Mouse (Mus musculus) bone marrow macrophage, adult 2 months (primary cell): Measurements from ENCODE around the gene Fam170b. TPM values are rescaled to one million over a fixed set of nuclear protein-coding genes. Genes with fewer than 3 reads are reported as not detected.

Experiments
- H3K27ac ChIP-seq: 2 replicates; pipeline ENCODE4 v1.5.1; 2012; ENCODE audit warnings: low read depth, low read length; ENCODE audit not compliant: insufficient read depth
- H3K4me1 ChIP-seq: 2 replicates; pipeline ENCODE4 v1.6.1; 2012; ENCODE audit warnings: low read length; ENCODE audit not compliant: control insufficient read depth, insufficient read depth
- H3K4me3 ChIP-seq: 2 replicates; pipeline ENCODE4 v1.5.1; 2012; ENCODE audit warnings: mild to moderate bottlenecking, low read length, moderate library complexity; ENCODE audit not compliant: insufficient read depth
- CTCF ChIP-seq: IDR thresholded peaks from 2 replicates; pipeline ENCODE4 v1.5.1; 2012; ENCODE audit warnings: low read depth, mild to moderate bottlenecking, low read length, moderate library complexity
- POLR2A ChIP-seq: IDR thresholded peaks from 2 replicates; pipeline ENCODE4 v1.6.1; 2012; ENCODE audit warnings: mild to moderate bottlenecking, low read depth, low read length, borderline replicate concordance
- polyA plus RNA-seq: library from polyadenylated mRNA; stranded (reverse); fragments of >200 nt; gene quantifications from 2 replicates; pipeline ENCODE4 v1.2.4, GENCODE M21; 2012; ENCODE audit not compliant: missing spikeins, insufficient read depth, insufficient read length

Fam170b gene
- polyA plus RNA-seq, 1 experiment = not detected

DNA sequence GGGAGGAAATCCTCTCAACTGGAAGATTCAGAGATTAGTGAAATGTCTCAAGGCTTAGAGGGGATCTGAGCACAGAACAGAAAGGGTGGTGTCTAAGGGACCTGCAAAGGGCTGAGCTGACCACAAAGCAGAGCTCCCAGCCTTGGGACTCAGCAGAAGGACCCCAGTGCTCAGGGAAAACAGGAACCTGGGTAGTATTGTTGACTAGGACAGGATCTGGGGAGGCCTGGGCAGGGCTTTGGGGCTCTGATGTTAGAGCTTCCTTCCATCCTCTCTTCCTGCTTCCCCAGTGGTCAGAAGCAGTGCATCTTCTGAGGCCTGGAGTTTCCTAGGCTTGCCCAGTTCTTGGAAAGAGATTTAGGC is 32.1 kb upstream of the Fam170b start:
- TF ChIP-seq CTCF (no peak), POLR2A (no peak)
- Histone ChIP-seq H3K27ac (0 out of 2 replicates have a peak overlapping the region, but pooled peaks have one; percentile 11), H3K4me1 (peaks cover 26% of the 10 kb centered on the region), H3K4me3 (no peak overlapping the region)

DNA sequence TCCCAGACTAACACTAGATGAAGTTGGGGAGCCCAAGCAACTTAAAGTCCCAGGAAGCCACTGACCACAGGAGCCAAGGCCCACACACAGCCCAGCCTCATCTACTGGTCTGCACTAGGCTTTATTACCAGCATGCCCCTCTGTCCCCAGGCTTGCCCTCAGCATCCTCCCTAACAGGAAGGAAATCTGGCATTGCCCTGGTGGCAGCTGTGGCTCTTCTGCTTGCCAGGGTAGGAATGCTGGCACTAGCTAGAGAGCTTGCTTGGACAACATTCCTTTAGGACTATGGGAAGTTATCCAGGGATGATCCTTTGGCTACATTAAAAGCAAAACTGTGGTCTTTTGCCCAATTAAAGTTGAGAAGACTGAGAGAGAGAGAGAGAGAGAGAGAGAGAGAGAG is 23.7 kb upstream of the Fam170b start:
- no peak overlapping the region for H3K4me3 ChIP-seq

DNA sequence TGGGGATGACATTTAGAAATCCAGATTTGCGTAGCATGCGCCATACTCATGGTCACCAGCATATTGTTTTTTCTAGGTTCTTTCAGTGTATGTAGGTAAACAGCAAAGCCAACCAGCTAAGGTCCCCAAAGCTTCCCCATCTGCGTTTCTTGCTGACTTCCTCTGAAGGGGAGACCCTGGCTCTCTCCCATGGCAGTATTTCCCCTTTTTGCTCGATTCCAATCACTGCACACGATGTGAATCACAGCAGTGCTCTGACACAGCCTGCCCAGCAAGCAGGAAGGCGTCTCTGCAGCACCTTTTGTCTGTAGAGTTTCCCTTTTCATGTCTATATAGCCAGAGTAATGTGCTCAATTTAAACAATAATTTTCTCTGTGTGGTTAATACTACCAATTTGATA is 21.3 kb upstream of the Fam170b start:
- no peak overlapping the region for H3K4me3 ChIP-seq
- peaks cover 8% of the 10 kb centered on the region for H3K4me1 ChIP-seq
- peak overlapping the region; percentile 53 for H3K27ac ChIP-seq
- TF ChIP-seq CTCF (no peak), POLR2A (no peak)

More for the DNA sequence above, 23.7 kb upstream of the Fam170b start:
- peaks cover 8% of the 10 kb centered on the region for H3K4me1 ChIP-seq
- H3K27ac ChIP-seq = no peak overlapping the region
- TF ChIP-seq CTCF (no peak), POLR2A (no peak)

DNA sequence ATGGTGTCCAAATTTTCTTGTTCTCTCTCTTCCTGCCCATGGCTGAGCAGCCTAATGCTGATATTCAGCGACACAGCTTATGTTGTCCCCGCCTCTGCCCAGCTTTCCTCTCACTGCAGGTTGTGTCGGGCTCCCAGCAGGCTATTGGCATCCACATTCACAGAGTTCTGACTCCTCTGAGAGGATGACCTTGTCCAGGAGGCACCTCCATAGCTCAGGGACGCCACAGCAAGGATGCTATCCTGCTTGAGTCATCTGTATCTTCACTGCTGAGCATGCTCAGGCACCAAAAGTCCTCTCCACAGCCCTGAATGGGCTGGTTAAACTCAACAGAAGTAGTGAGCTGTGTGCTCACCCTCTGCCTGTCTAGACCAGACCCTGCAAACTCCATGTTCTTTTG is 18.8 kb upstream of the Fam170b start:
- H3K4me3 ChIP-seq = no peak overlapping the region
- peaks cover 8% of the 10 kb centered on the region for H3K4me1 ChIP-seq
- TF ChIP-seq POLR2A (no peak), CTCF (no peak)
- no peak overlapping the region for H3K27ac ChIP-seq

DNA sequence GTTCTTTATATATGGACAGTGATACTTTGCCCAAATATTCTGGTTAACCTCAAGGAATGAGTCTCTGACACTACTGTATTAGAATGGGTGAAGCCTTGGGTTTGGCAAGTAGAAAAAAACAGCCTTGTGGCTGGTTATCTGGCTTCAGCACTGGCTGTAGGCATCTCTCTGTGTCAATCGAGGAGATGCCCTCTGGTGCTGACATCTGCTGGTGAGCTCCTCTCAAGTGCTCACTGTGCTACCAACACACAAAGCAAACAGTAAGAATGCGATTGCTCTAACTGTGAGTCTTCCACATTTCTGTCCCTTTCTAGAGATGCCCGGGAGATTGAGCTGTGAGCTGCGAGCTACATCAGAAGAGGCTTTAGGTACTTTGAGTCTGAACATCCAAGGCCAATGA is 17.2 kb upstream of the Fam170b start:
- TF ChIP-seq POLR2A = no peak
- no peak for TF ChIP-seq CTCF
- no peak overlapping the region for H3K4me3 ChIP-seq
- peaks cover 8% of the 10 kb centered on the region for H3K4me1 ChIP-seq
- H3K27ac ChIP-seq = no peak overlapping the region

DNA sequence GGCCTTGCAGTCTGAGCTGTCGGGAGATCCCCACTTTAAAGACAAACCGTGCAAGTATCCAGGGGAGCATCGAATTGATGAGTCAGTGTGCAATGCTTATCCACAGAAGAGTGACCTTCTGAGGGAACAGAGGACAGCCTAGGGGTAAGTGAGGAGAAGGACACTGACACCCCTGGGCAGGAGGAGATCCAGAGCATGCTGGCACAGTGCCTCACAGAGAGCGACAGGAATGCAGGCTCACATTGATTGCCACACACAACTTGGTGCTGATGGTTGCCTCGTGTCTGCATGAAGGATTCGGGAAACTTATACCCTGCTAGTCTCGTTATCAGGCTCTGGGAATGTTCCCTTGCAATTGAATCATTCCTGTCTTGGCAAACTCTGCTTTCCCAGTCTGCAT is 16.5 kb upstream of the Fam170b start:
- Histone ChIP-seq H3K27ac (no peak overlapping the region), H3K4me3 (no peak overlapping the region), H3K4me1 (peaks cover 5% of the 10 kb centered on the region)
- no peak for TF ChIP-seq CTCF
- TF ChIP-seq POLR2A = no peak

DNA sequence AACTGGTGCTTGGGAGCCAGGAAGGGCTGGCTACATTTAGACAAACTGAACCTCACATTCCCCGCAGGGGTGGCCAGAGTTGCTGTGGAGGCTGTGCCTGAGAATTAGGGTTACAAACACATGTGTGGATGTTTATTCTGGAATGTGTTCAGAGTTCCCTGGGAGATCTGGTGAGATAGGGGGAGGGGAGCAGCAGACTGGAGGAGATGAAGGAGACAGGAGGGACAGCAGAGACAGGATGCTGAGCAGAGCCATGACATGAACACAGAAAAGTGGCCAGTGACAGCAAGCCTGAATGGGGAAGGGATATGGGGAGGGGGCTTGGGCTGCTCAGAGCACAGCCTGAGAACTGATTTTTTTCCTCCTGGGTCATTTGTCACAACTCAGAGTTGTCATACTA is 14.5 kb upstream of the Fam170b start:
- TF ChIP-seq CTCF (no peak), POLR2A (no peak)
- no peak overlapping the region for H3K4me3 ChIP-seq

DNA sequence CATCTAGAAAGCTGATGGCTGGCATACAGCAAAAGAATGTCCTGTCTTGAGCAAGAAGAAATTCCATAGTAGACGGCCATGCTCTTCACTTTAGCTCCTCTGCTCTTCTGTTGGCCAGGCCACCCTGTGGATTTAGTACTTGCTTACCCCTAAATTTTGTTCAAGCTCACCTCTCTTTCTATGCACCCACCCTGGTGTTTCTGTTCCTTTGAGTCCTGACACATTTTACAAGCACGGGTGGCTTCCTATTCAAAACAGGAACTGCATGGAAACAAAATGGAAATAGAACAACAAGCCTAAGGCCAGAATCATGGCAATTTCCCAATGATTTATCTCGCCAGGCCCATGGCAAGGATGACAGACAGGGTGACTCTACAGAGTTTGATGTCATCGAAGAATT is 10.9 kb upstream of the Fam170b start:
- H3K4me1 ChIP-seq = peaks cover 21% of the 10 kb centered on the region
- TF ChIP-seq CTCF (no peak), POLR2A (no peak)
- no peak overlapping the region for H3K27ac ChIP-seq
- H3K4me3 ChIP-seq = no peak overlapping the region

More for the DNA sequence above, 14.5 kb upstream of the Fam170b start:
- Histone ChIP-seq H3K27ac (no peak overlapping the region), H3K4me1 (peaks cover 16% of the 10 kb centered on the region)

DNA sequence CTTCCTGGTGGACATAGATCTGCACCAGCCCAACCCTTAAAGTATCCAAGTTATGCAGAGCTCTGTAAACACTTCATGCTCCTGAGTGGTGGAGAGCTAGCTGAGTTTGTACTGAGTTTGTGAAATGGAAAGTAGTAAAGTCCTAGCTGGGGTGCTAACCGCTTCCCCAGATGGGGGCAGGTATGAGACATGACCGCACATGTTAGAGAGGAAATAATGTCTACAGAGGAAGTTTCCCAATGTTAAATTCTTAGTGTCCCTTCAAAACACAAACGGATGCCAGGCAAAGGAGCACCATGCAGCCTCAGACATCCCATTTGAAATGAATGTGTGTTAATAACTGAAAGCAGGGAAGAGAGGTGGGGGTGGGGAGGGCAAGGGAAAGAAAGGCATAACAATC is 9.9 kb upstream of the Fam170b start:
- peaks cover 27% of the 10 kb centered on the region for H3K4me1 ChIP-seq
- TF ChIP-seq CTCF (no peak), POLR2A (no peak)
- H3K27ac ChIP-seq = no peak overlapping the region
- no peak overlapping the region for H3K4me3 ChIP-seq

DNA sequence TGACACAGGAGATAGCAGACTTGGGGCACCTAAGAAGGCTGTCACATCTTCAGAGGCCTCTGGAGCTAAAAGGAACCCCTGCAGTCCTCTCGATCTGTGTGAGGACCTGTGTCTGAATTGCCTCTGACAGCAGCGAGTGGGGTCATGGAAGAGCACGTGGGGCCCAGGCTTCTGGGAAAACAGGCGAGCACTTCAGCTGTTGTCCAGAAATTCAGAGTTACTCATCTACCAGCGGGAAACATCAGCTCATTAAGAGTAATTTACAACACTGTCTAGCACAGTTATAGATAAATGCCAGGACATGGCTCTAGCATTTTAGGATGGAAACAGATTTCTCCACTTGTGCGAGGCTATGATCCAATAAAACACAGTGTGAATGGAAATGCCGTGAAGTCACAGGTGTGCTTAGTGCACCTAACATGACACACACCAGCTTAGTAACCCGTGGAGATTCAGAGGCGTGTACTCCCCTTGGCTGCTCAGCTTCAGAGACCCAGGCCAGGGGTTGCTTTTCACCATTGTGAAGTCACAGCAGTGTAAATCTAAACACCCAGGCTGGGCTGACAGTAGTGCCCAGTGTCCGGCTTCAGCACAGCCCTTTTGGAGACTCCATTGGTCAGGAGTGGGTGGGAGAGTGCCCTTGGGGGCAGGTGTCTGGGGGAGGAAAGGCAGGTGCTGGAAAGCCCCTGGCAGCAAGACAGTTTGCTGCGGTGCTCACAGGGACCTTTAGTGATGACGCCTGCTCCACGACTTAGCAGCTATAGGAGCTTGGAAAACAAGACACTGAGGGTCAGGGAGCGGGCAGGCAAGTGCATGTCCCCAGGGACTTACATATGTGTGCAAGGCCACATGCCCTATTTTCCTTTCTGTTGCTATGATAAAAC is 9.3 kb upstream of the Fam170b start:
- Histone ChIP-seq H3K27ac (no peak overlapping the region), H3K4me1 (peaks cover 27% of the 10 kb centered on the region), H3K4me3 (no peak overlapping the region)
- TF ChIP-seq POLR2A (no peak), CTCF (no peak)
